Mouse (Mus musculus): ENCODE results near the gene Foxn3.
A peak's percentile ranks its signal among the peaks of the same experiment; 100 is the strongest.

The Foxn3 gene

GRCm38 (mm10) chr12:99467256-99467883, 96.0 kb downstream of the Foxn3 start:
- no peak for DNase-seq (ENCODE audit: low spot score in 2 of 2)

- no peak for DNase-seq (ENCODE audit: low spot score in 2 of 2)
These were observed 97.0 kb downstream of the Foxn3 start for GRCm38 (mm10) chr12:99466426-99466825.

- no peak for DNase-seq (ENCODE audit: low spot score in 2 of 2)
These were observed 99.1 kb downstream of the Foxn3 start for GRCm38 (mm10) chr12:99464291-99464690.

GRCm38 (mm10) chr12:99462846-99463245, 100.5 kb downstream of the Foxn3 start:
- no peak for DNase-seq (ENCODE audit: low spot score in 2 of 2)

GRCm38 (mm10) chr12:99462302-99462701, 101.1 kb downstream of the Foxn3 start:
- no peak for DNase-seq (ENCODE audit: low spot score in 2 of 2)

GRCm38 (mm10) chr12:99457521-99458205, 105.7 kb downstream of the Foxn3 start:
- DNase-seq (ENCODE audit: low spot score in 2 of 2): no peak

- no peak for DNase-seq (ENCODE audit: low spot score in 2 of 2)
These were observed 107.8 kb downstream of the Foxn3 start for GRCm38 (mm10) chr12:99455580-99455979.

GRCm38 (mm10) chr12:99454394-99454793, 109.0 kb downstream of the Foxn3 start:
- no peak for DNase-seq (ENCODE audit: low spot score in 2 of 2)

- no peak for DNase-seq (ENCODE audit: low spot score in 2 of 2)
These were observed 109.6 kb downstream of the Foxn3 start for GRCm38 (mm10) chr12:99453797-99454196.

GRCm38 (mm10) chr12:99450076-99450475, 113.3 kb downstream of the Foxn3 start:
- DNase-seq (ENCODE audit: low spot score in 2 of 2): no peak

GRCm38 (mm10) chr12:99447791-99448190, 115.6 kb downstream of the Foxn3 start:
- DNase-seq (ENCODE audit: low spot score in 2 of 2): no peak

GRCm38 (mm10) chr12:99445018-99445674, 118.2 kb downstream of the Foxn3 start:
- no peak for DNase-seq (ENCODE audit: low spot score in 2 of 2)

GRCm38 (mm10) chr12:99442819-99443218, 120.6 kb downstream of the Foxn3 start:
- no peak for DNase-seq (ENCODE audit: low spot score in 2 of 2)

GRCm38 (mm10) chr12:99440953-99441352, 122.4 kb downstream of the Foxn3 start:
- DNase-seq (ENCODE audit: low spot score in 2 of 2): no peak

GRCm38 (mm10) chr12:99440022-99440421, 123.4 kb downstream of the Foxn3 start:
- no peak for DNase-seq (ENCODE audit: low spot score in 2 of 2)

GRCm38 (mm10) chr12:99435189-99435588, 128.2 kb downstream of the Foxn3 start:
- DNase-seq (ENCODE audit: low spot score in 2 of 2): no peak

GRCm38 (mm10) chr12:99433402-99433801, 130.0 kb downstream of the Foxn3 start:
- no peak for DNase-seq (ENCODE audit: low spot score in 2 of 2)

- DNase-seq (ENCODE audit: low spot score in 2 of 2): no peak
These were observed 131.8 kb downstream of the Foxn3 start for GRCm38 (mm10) chr12:99431541-99431940.

- DNase-seq (ENCODE audit: low spot score in 2 of 2): no peak
These were observed 132.4 kb downstream of the Foxn3 start for GRCm38 (mm10) chr12:99430992-99431391.

GRCm38 (mm10) chr12:99429101-99429500, 134.3 kb downstream of the Foxn3 start:
- peak in 1 of 2 experiments; percentile 39 for DNase-seq (ENCODE audit: low spot score in 2 of 2)

GRCm38 (mm10) chr12:99426207-99426916, 137.0 kb downstream of the Foxn3 start:
- DNase-seq (ENCODE audit: low spot score in 2 of 2): no peak

- DNase-seq (ENCODE audit: low spot score in 2 of 2): no peak
These were observed 144.0 kb downstream of the Foxn3 start for GRCm38 (mm10) chr12:99419396-99419760.
